Mouse (Mus musculus) thymus, postnatal 25 days (tissue): ENCODE measurements around the gene Ggt6.
"Not testable (repeated sequence)": the region's sequence is repeated elsewhere in the genome, so short reads cannot be mapped to it uniquely, and the experiment has no call there.

Experiments used
- DNase-seq: peaks from one replicate; pipeline ENCODE4 v3.0.0; 2022

The Ggt6 gene

DNA sequence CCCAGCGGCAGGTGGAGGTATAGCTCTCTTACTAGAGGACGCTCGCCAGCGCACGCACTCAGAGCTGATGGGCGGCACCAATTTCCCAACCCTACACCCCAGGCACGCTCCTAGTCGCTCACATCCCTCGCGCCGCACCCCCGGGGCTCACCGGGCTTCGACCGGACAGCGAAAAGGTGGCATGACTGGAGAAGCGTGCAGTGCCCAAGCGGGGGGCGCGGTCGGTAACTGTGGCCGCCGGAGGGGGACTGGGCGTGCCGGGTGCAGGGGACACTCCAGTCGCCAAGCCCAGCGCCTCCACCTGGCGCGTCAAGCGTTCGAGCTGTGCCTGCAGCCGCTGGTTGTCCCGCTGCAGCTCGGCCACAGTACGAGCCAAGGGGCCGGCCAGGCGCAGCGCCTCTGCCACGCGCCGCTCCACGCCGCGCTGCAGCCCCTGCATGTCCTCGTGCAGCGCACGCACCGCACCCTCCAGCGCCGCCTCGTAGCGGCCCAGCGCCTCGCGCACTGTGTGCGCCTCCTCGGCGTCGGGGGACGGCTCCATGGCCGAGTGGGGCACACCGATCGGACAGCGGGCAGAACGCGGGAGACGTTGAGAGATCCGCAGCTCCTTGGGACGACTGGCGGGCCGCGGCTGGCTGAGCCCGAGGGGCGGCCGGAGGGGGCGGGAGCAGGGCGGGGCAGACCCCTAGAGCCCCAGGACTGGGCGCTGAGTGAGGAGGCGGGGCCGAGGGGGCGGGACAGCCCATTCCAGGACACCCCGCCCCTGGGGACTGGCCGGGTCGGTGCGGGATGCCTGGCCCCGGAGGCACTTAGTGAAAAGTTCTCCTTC is 24.0 kb upstream of the Ggt6 start, which contains the start of gene Smtnl2:
Gene Smtnl2, minus strand, starts transcription at position 621 of the 829 bp plus-strand sequence.
- peak; percentile 43 for DNase-seq

DNA sequence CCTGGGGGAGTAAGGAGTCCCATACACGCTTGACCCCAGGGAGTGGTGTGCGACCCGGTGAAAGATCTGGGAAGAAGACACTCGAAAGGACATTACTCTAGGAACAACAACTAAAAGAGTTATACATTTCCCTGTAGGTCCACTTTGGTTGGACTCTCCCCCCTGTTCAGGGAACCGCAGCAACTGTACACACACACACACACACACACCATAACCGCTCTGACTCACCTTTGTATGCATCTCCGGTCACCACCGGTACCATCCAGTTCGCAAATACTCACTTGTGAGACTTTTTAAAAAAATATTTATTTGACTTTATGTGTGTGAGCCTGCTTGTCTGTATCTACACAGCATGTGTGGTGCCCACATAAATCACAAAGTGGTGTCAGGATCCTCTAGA is 23.4 kb upstream of the Ggt6 start:
- DNase-seq = no peak

DNA sequence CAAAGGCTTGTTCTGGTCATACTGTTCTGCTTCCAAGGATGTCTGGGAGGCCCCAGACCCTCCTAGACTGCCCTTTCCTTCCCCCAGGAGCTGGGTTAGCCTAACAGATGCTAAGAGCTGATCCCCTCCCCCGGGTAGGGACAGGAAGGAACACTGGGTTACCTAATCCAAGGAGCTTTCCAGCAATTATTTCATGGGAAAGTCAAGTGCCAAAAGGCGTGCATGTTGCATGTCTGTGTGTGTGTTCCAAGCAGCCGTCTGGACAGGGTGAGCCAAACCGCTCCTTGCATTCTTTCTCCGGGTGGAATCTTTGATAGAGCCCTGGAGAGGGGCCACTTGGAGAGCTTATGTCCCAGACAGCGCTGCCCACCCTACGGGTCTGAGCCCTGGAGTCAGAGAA is 22.3 kb upstream of the Ggt6 start:
- no peak for DNase-seq

DNA sequence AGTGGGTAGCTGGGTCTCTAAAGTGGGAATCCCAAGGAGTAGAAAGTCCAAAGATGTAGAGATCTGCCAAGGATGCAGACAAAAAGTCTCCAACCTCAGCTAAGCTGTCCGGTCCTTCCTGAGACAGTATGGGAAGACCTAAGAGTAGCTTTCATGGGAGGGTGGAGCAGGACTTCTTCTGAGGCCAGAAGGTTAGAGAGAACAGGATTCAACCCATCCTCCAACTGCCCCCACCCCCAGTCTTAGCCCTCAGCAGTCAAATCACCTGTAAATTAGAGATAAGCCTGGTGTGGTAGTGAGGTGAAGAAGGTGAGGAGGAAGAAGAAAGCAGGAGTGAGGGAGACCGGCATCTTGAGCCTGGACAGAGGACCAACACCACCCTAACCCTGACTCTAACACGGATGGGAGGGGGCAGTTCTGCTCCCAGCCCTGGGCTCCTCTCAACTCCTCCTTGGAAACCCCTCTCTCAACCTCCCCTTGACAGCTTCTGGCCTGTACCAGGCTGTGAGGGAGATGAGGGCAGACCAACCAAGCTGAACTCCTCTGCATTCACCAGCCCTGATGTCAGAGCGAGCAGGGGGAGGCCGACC is 21.6 kb upstream of the Ggt6 start:
- no peak for DNase-seq

DNA sequence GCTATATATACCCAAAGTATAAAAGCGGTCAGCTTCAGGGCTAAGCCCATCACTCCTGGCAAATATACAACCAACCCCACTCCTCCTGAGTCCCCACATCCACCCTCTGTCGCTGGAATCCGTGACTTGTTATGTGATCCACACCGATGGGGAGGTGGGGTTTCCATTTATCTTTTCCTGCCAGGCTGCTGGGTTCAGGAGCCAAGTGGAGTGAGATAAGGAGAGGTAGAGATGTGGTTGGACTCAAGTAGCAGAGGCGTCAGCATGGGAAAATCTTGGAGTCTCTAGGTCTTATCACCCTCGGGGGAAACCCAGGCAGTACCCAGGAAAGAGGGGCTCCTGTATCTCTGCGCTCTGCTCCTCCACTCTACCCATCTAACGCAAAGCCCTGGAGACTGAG is 20.2 kb upstream of the Ggt6 start:
- no peak for DNase-seq

DNA sequence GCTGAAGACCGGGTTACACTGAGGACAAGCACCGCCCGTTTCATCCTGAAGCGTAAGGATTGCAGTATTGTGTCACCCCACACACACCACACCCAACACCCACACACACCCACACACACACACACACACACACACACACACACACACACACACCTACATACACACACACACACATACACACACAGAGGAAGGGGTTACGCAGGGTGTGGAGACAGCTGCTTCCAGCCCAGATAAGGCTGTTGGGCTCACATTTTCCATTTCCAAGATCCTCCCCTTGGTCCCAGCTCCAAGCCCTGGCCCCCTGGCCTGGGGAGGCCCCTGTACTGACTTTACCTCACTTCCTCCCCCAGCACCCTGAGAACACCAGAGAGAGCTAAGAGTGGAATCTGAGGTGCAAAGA is 18.7 kb upstream of the Ggt6 start:
- DNase-seq = no peak

DNA sequence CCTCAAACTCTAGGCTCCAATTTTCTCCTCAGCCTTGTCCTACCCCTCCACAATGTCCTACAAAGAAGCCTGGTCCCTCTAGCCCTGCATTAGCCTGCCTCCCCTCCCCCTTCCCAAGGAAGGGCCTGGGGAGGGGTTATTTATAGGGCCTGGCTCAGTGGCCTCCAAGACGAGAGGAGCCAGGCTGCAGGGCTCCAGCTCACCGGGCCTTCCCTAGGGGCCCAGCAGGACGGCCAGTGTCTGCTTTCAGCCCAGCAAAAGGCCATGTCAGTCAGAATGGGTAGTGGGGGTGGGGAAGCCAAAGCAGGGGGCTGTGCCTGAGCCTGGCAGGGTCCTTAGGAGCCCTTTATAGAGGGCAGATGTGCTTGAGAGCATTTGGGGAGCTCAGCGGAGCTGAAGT is 17.9 kb upstream of the Ggt6 start:
- DNase-seq = no peak

DNA sequence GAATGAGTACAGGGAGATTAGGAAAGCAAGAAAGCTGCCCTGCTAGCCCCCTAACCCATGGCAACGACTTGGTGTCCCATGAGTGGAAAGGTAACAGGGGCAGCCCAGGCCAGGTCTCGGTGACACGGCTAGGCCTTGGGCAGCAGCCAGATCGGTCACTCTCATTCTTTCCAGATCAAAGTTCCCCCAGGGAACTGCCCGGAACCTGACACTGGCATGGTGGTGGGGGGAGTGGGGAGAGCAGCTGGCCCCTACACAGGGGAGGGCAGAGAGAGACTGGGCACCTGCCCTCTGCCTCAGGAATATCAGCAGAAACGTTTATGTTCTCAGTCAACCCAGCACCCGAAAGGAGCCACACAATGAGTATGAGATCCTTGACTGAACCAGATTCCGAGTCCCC is 17.1 kb upstream of the Ggt6 start:
- no peak for DNase-seq

DNA sequence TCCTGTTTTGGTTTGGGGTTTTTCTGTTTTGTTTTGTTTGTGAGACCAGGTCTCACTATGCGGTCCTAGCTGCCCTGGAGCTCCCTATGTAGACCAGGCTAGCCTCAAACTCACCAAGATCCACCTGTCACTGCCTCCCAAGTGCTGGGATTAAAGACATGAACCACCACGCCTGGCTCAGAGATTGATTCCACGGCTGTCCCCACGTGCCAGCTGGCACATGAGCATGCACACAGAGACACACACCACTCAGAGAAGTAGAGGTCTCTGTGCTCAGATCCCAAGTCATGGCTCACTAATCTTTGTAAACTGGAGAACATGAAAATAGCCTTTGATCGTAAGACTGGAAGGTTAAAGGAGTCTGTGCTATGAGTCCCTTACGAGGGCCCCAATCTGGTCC is 16.3 kb upstream of the Ggt6 start:
- no peak for DNase-seq

DNA sequence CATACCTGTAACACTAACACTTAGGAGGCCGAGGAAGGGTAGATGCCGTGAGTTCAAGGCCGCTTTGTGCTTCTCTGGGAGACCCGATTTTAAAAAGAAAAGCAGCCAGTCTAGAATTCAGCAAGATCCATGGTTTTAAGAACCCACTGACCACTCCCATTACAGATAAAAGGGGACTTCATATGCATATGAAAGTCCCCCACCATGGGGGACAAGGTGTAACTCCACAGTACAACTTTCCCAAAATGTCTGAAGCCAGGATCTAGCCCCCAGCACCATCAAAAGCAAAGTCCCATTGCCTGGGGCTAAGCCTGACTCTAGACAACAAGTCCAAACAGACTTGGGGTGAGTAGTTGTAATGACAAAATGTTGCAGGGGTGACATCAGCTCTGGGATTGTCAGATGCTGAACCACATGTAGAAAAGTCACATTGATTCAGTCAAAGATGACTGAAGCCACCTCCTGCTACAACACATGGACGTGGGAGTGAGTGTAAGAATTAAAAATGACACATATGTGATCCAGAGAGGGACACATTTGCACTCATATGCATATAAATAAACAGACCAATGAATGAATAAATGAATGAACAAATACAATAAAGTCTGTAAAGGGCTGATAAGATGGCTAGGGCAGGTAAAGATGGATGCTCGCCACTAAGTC is 14.7 kb upstream of the Ggt6 start:
- no peak for DNase-seq

DNA sequence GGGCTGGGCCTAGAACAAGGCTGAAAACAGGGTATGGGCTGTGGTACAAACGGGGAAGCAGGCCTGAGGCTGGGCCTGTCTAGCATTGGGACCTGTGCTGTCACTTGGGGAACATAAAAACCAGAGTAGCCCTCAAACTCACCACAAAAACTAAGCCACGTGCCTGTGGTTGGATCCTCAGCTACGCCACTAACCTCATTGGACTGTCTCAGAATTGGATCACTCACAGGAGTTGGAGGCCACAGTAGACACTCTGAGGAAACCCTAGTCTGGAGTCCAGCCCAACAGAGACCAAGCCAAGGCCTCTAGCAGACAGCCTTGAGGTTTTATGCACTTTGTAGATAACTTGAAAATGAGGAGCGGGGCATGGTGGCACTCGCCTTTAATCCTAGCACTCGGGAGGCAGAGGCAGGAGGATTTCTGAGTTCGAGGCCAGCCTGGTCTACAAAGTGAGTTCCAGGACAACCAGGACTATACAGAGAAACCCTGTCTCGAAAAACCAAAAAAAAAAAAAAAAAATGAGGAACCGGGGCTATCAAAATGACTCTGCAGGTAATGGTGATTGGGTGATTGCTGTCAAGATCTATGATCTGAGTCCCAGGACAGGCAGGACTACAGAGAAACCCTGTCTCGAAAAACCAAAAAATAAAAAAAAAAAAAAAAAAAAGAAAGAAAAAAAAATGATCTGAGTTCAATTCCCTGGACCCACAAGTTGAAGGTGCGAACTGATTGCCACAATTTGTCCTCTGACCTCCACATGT is 13.6 kb upstream of the Ggt6 start:
- DNase-seq = no peak

DNA sequence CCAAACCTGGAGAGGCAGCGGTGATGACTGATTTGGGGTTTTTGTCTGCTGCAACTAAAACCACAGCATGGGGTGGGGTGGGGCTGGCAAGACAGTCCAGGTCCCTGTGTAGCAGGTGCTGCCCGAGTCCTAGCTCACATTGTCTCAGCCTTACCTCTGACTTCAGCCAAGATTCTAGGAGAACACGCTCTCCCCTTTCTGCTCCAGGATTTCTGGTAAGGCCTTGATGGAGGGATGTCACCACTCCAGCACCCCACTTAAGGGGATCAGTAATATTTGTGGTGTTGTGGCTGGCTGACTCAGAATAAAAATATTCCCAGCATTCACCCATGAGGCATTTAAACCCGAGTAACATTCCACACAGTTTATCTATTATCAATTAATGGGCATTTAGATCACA is 11.6 kb upstream of the Ggt6 start:
- DNase-seq = no peak

DNA sequence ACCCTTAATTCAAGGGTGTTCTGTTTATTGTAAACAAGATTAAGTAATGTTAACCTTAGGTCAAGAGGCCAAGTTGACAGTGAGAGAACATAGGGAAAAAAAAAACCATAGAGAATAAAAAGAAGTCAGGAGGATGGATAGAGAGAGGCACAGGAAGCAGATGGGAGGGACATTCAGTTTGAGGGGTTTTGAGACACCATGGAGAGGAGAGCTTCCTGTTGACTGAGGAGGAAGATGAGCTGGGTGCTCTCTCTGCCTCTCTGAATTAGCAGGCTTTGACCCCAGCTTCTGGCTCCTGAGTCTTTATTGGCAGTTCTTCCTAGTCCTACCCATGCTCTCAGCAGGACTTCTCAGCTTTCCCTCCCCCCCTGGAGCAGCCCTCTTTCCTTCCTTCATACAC is 10.1 kb upstream of the Ggt6 start:
- no peak for DNase-seq

DNA sequence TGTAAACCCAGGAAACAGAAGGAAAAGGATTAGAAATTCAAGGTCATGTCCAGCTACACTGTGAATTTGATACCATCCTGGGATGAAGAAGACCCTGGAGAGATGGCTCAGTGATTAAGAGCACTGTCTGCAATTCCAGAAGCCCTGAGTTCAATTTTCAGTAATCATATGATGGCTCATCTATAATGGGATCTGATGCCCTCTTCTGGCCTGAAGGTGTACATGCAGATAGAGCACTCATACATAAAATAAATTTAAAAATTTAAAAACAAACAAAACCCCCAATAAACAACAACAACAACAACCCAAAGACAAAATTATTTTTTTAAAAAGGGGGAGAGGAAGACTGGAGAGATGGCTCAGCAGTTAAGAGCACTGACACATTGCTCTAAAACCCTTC is 8.4 kb upstream of the Ggt6 start:
- DNase-seq = no peak

DNA sequence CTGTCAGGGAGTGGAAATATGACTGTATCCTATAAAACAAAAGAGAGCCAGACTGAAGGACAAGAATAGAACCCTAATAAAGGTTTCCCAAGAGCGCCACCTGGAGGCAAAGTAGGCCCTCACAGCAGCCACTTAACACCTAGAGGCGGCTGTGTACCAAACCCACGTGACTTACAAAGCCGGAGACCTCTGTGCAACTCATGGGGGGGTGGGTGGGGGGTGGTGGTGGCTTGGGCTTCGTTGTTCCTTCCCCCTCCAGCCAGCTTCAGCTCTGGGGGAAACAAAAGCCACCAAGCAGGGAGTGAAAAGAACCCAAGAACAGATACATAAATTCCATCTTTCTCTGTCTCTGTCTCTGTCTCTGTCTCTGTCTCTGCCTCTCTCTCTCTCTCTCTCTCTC is 6.6 kb upstream of the Ggt6 start:
- DNase-seq = peak; percentile 77

DNA sequence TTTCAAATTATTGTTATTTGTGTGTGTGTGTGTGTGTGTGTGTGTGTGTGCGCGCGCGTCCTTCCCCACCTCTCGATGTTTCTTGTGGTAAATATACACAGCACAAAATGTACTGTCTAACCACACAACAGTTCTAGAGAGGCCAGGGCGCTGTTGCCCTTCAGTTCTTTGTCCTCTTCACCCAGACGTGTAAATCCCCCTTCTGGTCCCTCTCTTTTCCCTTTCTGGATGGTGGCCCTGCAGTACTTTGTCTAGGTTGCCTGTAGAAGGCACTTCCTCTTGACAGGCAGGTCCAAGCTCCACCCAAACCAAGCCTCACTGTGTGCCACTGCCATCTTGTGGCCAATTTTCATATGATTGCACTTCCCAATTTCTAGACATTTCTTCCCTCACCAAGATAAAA is 6.0 kb upstream of the Ggt6 start:
- DNase-seq = peak; percentile 80

DNA sequence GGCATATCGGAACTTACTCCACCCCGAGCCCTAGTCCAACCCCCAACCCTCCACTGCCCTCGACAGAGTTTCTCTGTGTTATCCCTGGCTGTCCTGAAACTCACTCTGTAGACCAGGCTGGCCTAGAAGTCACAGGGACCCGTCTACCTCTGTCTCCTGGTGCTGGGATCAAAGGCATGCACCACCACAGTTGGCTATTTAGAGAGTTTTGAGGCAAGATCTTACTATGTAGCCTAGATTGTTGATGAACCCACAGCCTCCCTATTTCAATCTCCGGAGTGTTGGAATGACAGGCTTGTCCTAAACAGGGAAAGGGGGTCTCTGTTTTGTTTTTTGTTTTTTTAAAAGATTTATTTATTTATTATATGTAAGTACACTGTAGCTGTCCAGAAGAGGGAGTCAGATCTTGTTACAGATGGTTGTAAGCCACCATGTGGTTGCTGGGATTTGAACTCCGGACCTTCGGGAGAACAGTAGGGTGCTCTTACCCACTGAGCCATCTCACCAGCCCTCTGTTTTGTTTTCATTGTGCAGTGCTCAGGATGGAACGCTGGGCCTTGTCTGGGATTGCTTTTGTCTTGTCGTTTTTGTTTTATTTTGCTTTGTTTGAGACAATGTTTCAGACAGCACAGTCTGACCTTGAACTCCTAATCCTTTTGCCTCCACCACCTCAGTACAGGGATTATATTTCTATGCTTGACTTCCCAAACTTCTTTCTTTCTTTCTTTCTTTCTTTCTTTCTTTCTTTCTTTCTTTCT is 4.8 kb upstream of the Ggt6 start:
- not testable (repeated sequence) for DNase-seq

DNA sequence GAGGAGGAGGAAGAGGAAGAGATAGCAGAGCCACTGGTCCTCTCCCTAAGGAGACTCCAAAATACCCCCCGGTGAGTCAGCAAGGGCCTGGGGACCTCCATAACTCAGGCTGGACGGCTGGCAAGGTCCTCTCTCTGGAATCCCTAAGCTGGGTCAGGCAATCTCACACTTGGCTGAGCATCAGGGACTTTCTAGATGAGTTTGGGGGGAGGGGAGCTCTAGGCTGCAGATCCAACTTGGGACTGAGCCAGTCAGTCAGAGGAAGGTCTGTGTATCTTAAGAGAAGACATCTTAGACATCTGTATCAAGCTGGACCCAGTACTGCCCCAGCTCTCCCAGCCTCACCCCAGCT is 344 bp downstream of the Ggt6 start:
- no peak for DNase-seq

DNA sequence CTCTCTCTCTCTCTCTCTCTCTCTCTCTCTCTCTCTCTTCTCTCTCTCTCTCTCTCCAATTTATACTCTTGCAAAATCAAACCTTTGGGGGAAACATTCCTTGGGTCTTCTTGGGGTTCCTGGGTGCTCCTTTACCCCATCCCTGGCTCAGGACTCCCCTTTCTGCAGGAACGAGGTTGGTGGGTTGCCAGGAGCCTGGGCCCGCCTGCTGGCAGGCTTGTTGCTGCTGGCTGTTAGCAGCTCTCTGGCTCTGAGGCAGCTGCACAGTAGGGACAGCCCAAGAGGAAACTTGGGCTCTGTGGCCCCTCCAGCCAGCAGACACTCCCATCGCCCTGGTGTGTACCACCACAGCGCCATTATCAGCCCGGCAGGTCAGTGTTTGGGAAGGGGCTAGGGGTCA is 945 bp downstream of the Ggt6 start:
- DNase-seq = no peak

DNA sequence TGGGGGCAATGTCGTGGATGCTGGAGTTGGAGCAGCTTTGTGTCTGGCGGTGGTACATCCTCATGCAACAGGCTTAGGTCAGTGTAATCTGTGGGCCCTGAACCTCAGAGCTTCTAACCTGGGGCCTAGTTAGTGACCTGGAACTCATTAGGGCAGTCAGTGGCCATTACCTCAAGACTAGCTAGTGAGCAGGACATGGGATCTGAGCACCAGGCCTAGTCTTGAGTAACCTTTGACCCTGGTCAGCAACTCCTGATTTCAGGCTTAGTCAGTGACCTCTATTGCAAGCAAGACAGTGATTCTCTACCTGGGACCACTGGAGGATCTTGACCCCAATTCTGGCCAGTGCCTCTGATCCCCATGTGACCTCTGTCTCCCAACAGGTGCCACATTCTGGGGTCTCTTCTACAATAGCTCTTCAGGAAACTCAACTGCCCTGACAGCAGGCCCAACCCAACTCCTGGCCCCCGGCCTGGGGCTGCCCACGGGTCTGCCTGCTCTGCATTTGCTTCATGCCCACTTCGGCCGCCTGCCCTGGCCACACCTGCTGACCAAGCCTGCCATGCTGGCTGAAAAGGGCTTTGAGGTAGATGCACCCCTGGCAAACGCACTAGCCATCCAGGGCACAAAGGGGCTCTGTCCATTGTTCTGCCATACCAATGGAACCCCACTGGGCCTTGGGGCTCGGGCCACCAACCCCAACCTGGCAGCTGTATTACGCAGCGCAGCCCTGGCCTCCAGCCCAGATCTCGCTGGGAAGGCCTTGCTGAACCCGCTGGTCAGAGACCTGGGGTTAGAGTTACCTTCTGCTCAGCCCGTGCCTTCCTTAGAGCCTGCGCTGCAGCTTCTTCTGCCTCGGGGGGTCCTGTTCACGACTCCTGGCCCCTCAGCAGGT is 1.7 kb downstream of the Ggt6 start:
- no peak for DNase-seq

DNA sequence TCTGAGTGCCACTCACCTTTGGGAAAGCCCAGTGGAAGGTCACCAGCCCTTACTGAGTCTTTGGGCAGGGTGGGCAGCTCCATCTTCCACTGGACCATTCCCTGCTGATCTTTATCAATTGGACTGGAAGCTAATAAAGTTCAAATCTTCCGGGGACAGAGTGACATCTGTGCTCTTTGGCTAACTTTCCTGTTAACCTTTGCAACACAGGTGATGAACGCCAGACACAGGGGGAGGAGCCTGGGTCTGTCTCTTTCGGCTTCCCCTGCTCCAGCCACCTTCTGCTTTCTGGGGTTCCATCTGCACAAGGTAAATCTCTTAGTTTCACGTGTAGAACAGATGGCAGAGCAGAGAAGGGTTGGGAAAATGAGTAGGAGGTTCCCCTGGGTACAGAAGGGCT is 3.1 kb downstream of the Ggt6 start:
- DNase-seq = no peak

DNA sequence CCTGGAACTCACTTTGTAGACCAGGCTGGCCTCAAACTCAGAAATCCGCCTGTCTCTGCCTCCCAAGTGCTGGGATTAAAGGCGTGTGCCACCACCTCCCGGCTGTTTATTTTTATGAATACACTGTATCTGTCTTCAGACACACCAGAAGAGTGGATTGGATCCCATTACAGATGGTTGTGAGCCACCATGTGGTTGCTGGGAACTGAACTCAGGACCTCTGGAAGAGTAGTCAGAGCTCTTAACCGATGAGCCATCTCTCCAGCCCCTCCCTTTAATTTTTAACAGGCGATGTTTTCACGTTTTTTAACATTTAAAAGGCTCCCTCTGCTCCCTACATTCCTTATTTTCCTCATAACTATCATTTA is 5.3 kb downstream of the Ggt6 start:
- DNase-seq = not testable (repeated sequence)
